Mouse (Mus musculus): ENCODE results near the gene Itln1. TPM values are rescaled to one million over a fixed set of nuclear protein-coding genes. Genes with fewer than 3 reads are reported as not detected.
A peak's percentile ranks its signal among the peaks of the same experiment; 100 is the strongest.

The Itln1 gene
- polyA plus RNA-seq, 1 experiment from 2014 or later, result 0.49 TPM

GRCm38 (mm10) chr1:171534557-171534956 lies 537 bp downstream of the Itln1 start:
- Histone ChIP-seq H3K4me3 (ENCODE audit: low read length) (no peak overlapping the region), H3K27me3 (ENCODE audit: control insufficient read depth, insufficient read depth, low read length) (no peaks in the 10 kb centered on the region), H3K9ac (ENCODE audit: low read length) (no peak overlapping the region), H3K36me3 (ENCODE audit: control insufficient read depth, insufficient read depth) (no peaks in the 10 kb centered on the region), H3K4me1 (ENCODE audit: control insufficient read depth, insufficient read depth, low read length) (no peaks in the 10 kb centered on the region), H3K27ac (ENCODE audit: low read length) (no peak overlapping the region), H3K9me3 (replicated peaks; ENCODE audit: control insufficient read depth, low read length) (peaks cover 2% of the 10 kb centered on the region; the same call in 1 of the 2 replicates), H3K4me2 (ENCODE audit: low read depth, low read length) (no peak overlapping the region)
- ATAC-seq (replicated peaks; ENCODE audit: extremely low read depth, insufficient read depth, low FRiP score), result no peak

GRCm38 (mm10) chr1:171532830-171533229 lies 2.3 kb downstream of the Itln1 start:
- 62% methylated on average over 2 of the region's 2 CpGs for WGBS
- no peaks in the 10 kb centered on the region for H3K27me3 ChIP-seq (ENCODE audit: control insufficient read depth, insufficient read depth, low read length)

GRCm38 (mm10) chr1:171531367-171531766 lies 3.7 kb downstream of the Itln1 start:
- Histone ChIP-seq H3K4me2 (ENCODE audit: low read depth, low read length) (no peak overlapping the region), H3K9ac (ENCODE audit: low read length) (no peak overlapping the region), H3K27ac (ENCODE audit: low read length) (no peak overlapping the region), H3K36me3 (ENCODE audit: control insufficient read depth, insufficient read depth) (no peaks in the 10 kb centered on the region), H3K9me3 (replicated peaks; ENCODE audit: control insufficient read depth, low read length) (no peaks in the 10 kb centered on the region), H3K4me1 (ENCODE audit: control insufficient read depth, insufficient read depth, low read length) (no peaks in the 10 kb centered on the region), H3K27me3 (ENCODE audit: control insufficient read depth, insufficient read depth, low read length) (no peaks in the 10 kb centered on the region), H3K4me3 (ENCODE audit: low read length) (no peak overlapping the region)
- WGBS, result 91% methylated on average over 4 of the region's 4 CpGs
- ATAC-seq (replicated peaks; ENCODE audit: extremely low read depth, insufficient read depth, low FRiP score), result no peak

More at GRCm38 (mm10) chr1:171532830-171533229, 2.3 kb downstream of the Itln1 start:
- H3K4me1 ChIP-seq (ENCODE audit: control insufficient read depth, insufficient read depth, low read length), result no peaks in the 10 kb centered on the region
- no peak for ATAC-seq (replicated peaks; ENCODE audit: extremely low read depth, insufficient read depth, low FRiP score)
- H3K4me2 ChIP-seq (ENCODE audit: low read depth, low read length), result no peak overlapping the region
- no peaks in the 10 kb centered on the region for H3K36me3 ChIP-seq (ENCODE audit: control insufficient read depth, insufficient read depth)
- no peak overlapping the region for H3K4me3 ChIP-seq (ENCODE audit: low read length)
- no peak overlapping the region for H3K9ac ChIP-seq (ENCODE audit: low read length)
- no peak overlapping the region for H3K27ac ChIP-seq (ENCODE audit: low read length)
- no peaks in the 10 kb centered on the region for H3K9me3 ChIP-seq (replicated peaks; ENCODE audit: control insufficient read depth, low read length)

GRCm38 (mm10) chr1:171515557-171515956 lies 19.5 kb downstream of the Itln1 start:
- no peak overlapping the region for H3K9ac ChIP-seq (ENCODE audit: low read length)
- no peaks in the 10 kb centered on the region for H3K4me1 ChIP-seq (ENCODE audit: control insufficient read depth, insufficient read depth, low read length)
- WGBS, result 83% methylated on average over 4 of the region's 4 CpGs
- H3K27me3 ChIP-seq (ENCODE audit: control insufficient read depth, insufficient read depth, low read length), result no peaks in the 10 kb centered on the region
- H3K4me3 ChIP-seq (ENCODE audit: low read length), result no peak overlapping the region
- no peak overlapping the region for H3K27ac ChIP-seq (ENCODE audit: low read length)
- H3K9me3 ChIP-seq (replicated peaks; ENCODE audit: control insufficient read depth, low read length), result no peaks in the 10 kb centered on the region
- no peak overlapping the region for H3K4me2 ChIP-seq (ENCODE audit: low read depth, low read length)
- no peak for ATAC-seq (replicated peaks; ENCODE audit: extremely low read depth, insufficient read depth, low FRiP score)
- no peaks in the 10 kb centered on the region for H3K36me3 ChIP-seq (ENCODE audit: control insufficient read depth, insufficient read depth)

GRCm38 (mm10) chr1:171515039-171515438 lies 20.1 kb downstream of the Itln1 start:
- no peak overlapping the region for H3K4me3 ChIP-seq (ENCODE audit: low read length)
- H3K4me2 ChIP-seq (ENCODE audit: low read depth, low read length), result no peak overlapping the region
- no peak overlapping the region for H3K27ac ChIP-seq (ENCODE audit: low read length)
- no peaks in the 10 kb centered on the region for H3K36me3 ChIP-seq (ENCODE audit: control insufficient read depth, insufficient read depth)
- no peaks in the 10 kb centered on the region for H3K27me3 ChIP-seq (ENCODE audit: control insufficient read depth, insufficient read depth, low read length)
- 10% methylated on average over 1 of the region's 1 CpGs for WGBS
- H3K9ac ChIP-seq (ENCODE audit: low read length), result no peak overlapping the region
- ATAC-seq (replicated peaks; ENCODE audit: extremely low read depth, insufficient read depth, low FRiP score), result no peak
- no peaks in the 10 kb centered on the region for H3K4me1 ChIP-seq (ENCODE audit: control insufficient read depth, insufficient read depth, low read length)
- no peaks in the 10 kb centered on the region for H3K9me3 ChIP-seq (replicated peaks; ENCODE audit: control insufficient read depth, low read length)

- H3K27ac ChIP-seq (ENCODE audit: low read length), result no peak overlapping the region
- H3K9me3 ChIP-seq (replicated peaks; ENCODE audit: control insufficient read depth, low read length), result no peaks in the 10 kb centered on the region
- no peak overlapping the region for H3K9ac ChIP-seq (ENCODE audit: low read length)
- WGBS, result 85% methylated on average over 1 of the region's 1 CpGs
- no peaks in the 10 kb centered on the region for H3K27me3 ChIP-seq (ENCODE audit: control insufficient read depth, insufficient read depth, low read length)
- ATAC-seq (replicated peaks; ENCODE audit: extremely low read depth, insufficient read depth, low FRiP score), result no peak
- no peaks in the 10 kb centered on the region for H3K36me3 ChIP-seq (ENCODE audit: control insufficient read depth, insufficient read depth)
- no peak overlapping the region for H3K4me3 ChIP-seq (ENCODE audit: low read length)
- H3K4me1 ChIP-seq (ENCODE audit: control insufficient read depth, insufficient read depth, low read length), result no peaks in the 10 kb centered on the region
- H3K4me2 ChIP-seq (ENCODE audit: low read depth, low read length), result no peak overlapping the region
Observed at GRCm38 (mm10) chr1:171513760-171514159, 21.3 kb downstream of the Itln1 start.

GRCm38 (mm10) chr1:171513234-171513633 lies 21.9 kb downstream of the Itln1 start:
- H3K4me2 ChIP-seq (ENCODE audit: low read depth, low read length), result no peak overlapping the region
- H3K9me3 ChIP-seq (replicated peaks; ENCODE audit: control insufficient read depth, low read length), result no peaks in the 10 kb centered on the region
- H3K27me3 ChIP-seq (ENCODE audit: control insufficient read depth, insufficient read depth, low read length), result no peaks in the 10 kb centered on the region
- 91% methylated on average over 2 of the region's 2 CpGs for WGBS
- no peak overlapping the region for H3K9ac ChIP-seq (ENCODE audit: low read length)
- no peak for ATAC-seq (replicated peaks; ENCODE audit: extremely low read depth, insufficient read depth, low FRiP score)
- no peak overlapping the region for H3K27ac ChIP-seq (ENCODE audit: low read length)
- H3K36me3 ChIP-seq (ENCODE audit: control insufficient read depth, insufficient read depth), result no peaks in the 10 kb centered on the region
- no peak overlapping the region for H3K4me3 ChIP-seq (ENCODE audit: low read length)
- no peaks in the 10 kb centered on the region for H3K4me1 ChIP-seq (ENCODE audit: control insufficient read depth, insufficient read depth, low read length)

GRCm38 (mm10) chr1:171504586-171504985 lies 30.5 kb downstream of the Itln1 start:
- H3K9ac ChIP-seq (ENCODE audit: low read length), result peak overlapping the region; percentile 57; the same call in 1 of the 2 replicates
- peak overlapping the region; percentile 36 for H3K4me3 ChIP-seq (ENCODE audit: low read length)
- H3K4me2 ChIP-seq (ENCODE audit: low read depth, low read length), result peak overlapping the region; percentile 85
- H3K36me3 ChIP-seq (ENCODE audit: control insufficient read depth, insufficient read depth), result no peaks in the 10 kb centered on the region
- H3K27ac ChIP-seq (ENCODE audit: low read length), result no peak overlapping the region
- H3K4me1 ChIP-seq (ENCODE audit: control insufficient read depth, insufficient read depth, low read length), result peaks cover 7% of the 10 kb centered on the region
- 79% methylated on average over 4 of the region's 4 CpGs for WGBS
- no peak for ATAC-seq (replicated peaks; ENCODE audit: extremely low read depth, insufficient read depth, low FRiP score)
- H3K9me3 ChIP-seq (replicated peaks; ENCODE audit: control insufficient read depth, low read length), result peaks cover 3% of the 10 kb centered on the region; the same call in 1 of the 2 replicates
- H3K27me3 ChIP-seq (ENCODE audit: control insufficient read depth, insufficient read depth, low read length), result no peaks in the 10 kb centered on the region

- peak overlapping the region; percentile 95 for H3K27ac ChIP-seq (ENCODE audit: low read length)
- peak; percentile 47; the same call in 1 of the 2 replicates for ATAC-seq (replicated peaks; ENCODE audit: extremely low read depth, insufficient read depth, low FRiP score)
- H3K4me2 ChIP-seq (ENCODE audit: low read depth, low read length), result peak overlapping the region; percentile 85
Observed at GRCm38 (mm10) chr1:171503592-171504291, 31.4 kb downstream of the Itln1 start.

More at GRCm38 (mm10) chr1:171503592-171504291, 31.4 kb downstream of the Itln1 start:
- Histone ChIP-seq H3K36me3 (ENCODE audit: control insufficient read depth, insufficient read depth) (no peaks in the 10 kb centered on the region), H3K27me3 (ENCODE audit: control insufficient read depth, insufficient read depth, low read length) (no peaks in the 10 kb centered on the region), H3K9ac (ENCODE audit: low read length) (peak overlapping the region; percentile 94), H3K4me3 (ENCODE audit: low read length) (peak overlapping the region; percentile 83), H3K9me3 (replicated peaks; ENCODE audit: control insufficient read depth, low read length) (peaks cover 3% of the 10 kb centered on the region; the same call in 1 of the 2 replicates), H3K4me1 (ENCODE audit: control insufficient read depth, insufficient read depth, low read length) (peaks cover 7% of the 10 kb centered on the region)
- under 1% methylated on average over 53 of the region's 53 CpGs for WGBS
